Mouse (Mus musculus): Measurements from ENCODE around the gene Tulp4. TPM values are rescaled to one million over a fixed set of nuclear protein-coding genes. Genes with fewer than 3 reads are reported as not detected.

The Tulp4 gene
- polyA plus RNA-seq, 1 experiment: 56.4 TPM

DNA sequence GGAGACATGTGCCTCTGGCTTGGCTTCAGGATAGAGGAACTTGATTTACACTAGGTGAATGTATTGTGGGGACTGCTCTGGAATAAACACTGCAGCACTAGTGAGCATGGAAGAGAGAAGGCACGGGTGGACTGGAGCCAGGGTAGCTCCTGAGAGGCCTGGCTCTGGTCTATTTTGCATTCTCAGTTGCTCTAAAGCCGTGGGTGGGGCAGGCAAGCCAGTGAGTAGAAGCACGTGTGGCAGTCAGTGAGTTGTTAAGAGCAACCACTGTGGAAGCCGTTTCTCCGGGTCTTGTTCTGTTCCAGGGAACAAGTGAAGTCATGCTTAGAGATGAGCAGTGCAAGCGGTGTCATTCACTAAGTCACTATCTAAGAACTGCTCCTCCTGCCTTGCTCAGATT is 86.0 kb downstream of the Tulp4 start:
- TF ChIP-seq POLR2A (IDR thresholded peaks at IDR 0.05; ENCODE audit: insufficient read length, low read depth) (no peak), SRF (IDR thresholded peaks at IDR 0.05; ENCODE audit: control insufficient read depth, insufficient read length, low read depth) (no peak), USF1 (IDR thresholded peaks at IDR 0.05; ENCODE audit: low read depth) (no peak), CEBPB (IDR thresholded peaks at IDR 0.05; ENCODE audit: insufficient read depth, poor library complexity, severe bottlenecking) (no peak), MYOG (IDR thresholded peaks at IDR 0.05; ENCODE audit: control insufficient read depth in 1 of 3, insufficient read depth in 1 of 3, insufficient read length in 2 of 3, low read depth in 2 of 3) (no peak), REST (IDR thresholded peaks at IDR 0.05; ENCODE audit: insufficient read depth, insufficient read length) (no peak), POLR2AphosphoS2 (IDR thresholded peaks at IDR 0.05; ENCODE audit: insufficient read length, low read depth) (no peak), MYOD1 (IDR thresholded peaks at IDR 0.05; ENCODE audit: control insufficient read depth in 1 of 3, insufficient read length in 2 of 3, low read depth in 2 of 3) (no peak), TCF3 (IDR thresholded peaks at IDR 0.05; ENCODE audit: insufficient read length, low read depth) (no peak), TCF12 (IDR thresholded peaks at IDR 0.05; ENCODE audit: insufficient read depth, poor library complexity, severe bottlenecking) (no peak), E2F4 (IDR thresholded peaks at IDR 0.05; ENCODE audit: insufficient read depth) (no peak), MAX (IDR thresholded peaks at IDR 0.05; ENCODE audit: low read depth) (no peak)

DNA sequence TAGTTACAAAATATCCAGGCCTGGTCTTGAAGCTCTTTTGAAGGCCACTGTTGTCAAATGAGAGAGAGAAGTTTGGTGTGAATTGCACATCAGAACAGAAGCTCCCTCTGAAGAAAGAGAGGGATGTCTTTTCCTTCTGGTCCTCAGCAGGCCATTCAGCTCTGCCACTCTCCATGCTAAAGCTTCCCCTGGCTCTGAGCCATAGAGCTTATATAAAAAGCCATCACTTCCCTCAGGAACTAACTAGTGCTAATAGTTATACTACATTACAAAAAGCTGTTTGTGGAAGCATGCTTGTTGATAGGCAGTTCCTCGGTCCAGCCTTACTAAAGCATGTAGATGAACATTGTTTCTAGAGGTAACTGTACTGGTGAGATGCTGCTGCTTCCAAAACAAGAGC is 89.2 kb downstream of the Tulp4 start:
- Histone ChIP-seq H3K4me2 (ENCODE audit: low read depth) (no peak overlapping the region), H3K79me2 (ENCODE audit: control insufficient read depth, insufficient read depth) (no peaks in the 10 kb centered on the region), H3K27me3 (ENCODE audit: control insufficient read depth, insufficient read depth, insufficient read length) (no peaks in the 10 kb centered on the region), H3K36me3 (ENCODE audit: control insufficient read depth, insufficient read depth) (peaks cover 29% of the 10 kb centered on the region), H3K4me3 (no peak overlapping the region), H3ac (ENCODE audit: control insufficient read depth, insufficient read length) (no peak overlapping the region)
- TF ChIP-seq SRF (IDR thresholded peaks at IDR 0.05; ENCODE audit: control insufficient read depth, insufficient read length, low read depth) (no peak), CEBPB (IDR thresholded peaks at IDR 0.05; ENCODE audit: insufficient read depth, poor library complexity, severe bottlenecking) (no peak), TCF12 (IDR thresholded peaks at IDR 0.05; ENCODE audit: insufficient read depth, poor library complexity, severe bottlenecking) (no peak), POLR2A (IDR thresholded peaks at IDR 0.05; ENCODE audit: insufficient read length, low read depth) (no peak), MAX (IDR thresholded peaks at IDR 0.05; ENCODE audit: low read depth) (no peak), TCF3 (IDR thresholded peaks at IDR 0.05; ENCODE audit: insufficient read length, low read depth) (no peak), REST (IDR thresholded peaks at IDR 0.05; ENCODE audit: insufficient read depth, insufficient read length) (no peak), MYOG (IDR thresholded peaks at IDR 0.05; ENCODE audit: control insufficient read depth in 1 of 3, insufficient read depth in 1 of 3, insufficient read length in 2 of 3, low read depth in 2 of 3) (no peak), POLR2AphosphoS2 (IDR thresholded peaks at IDR 0.05; ENCODE audit: insufficient read length, low read depth) (no peak), E2F4 (IDR thresholded peaks at IDR 0.05; ENCODE audit: insufficient read depth) (no peak), USF1 (IDR thresholded peaks at IDR 0.05; ENCODE audit: low read depth) (no peak), MYOD1 (IDR thresholded peaks at IDR 0.05; ENCODE audit: control insufficient read depth in 1 of 3, insufficient read length in 2 of 3, low read depth in 2 of 3) (no peak)

More for the DNA sequence above, 86.0 kb downstream of the Tulp4 start:
- no peak overlapping the region for H3K4me3 ChIP-seq
- no peak overlapping the region for H3K4me2 ChIP-seq (ENCODE audit: low read depth)
- no peaks in the 10 kb centered on the region for H3K79me2 ChIP-seq (ENCODE audit: control insufficient read depth, insufficient read depth)
- H3K27me3 ChIP-seq (ENCODE audit: control insufficient read depth, insufficient read depth, insufficient read length): no peaks in the 10 kb centered on the region
- H3K36me3 ChIP-seq (ENCODE audit: control insufficient read depth, insufficient read depth): peaks cover 31% of the 10 kb centered on the region
- H3ac ChIP-seq (ENCODE audit: control insufficient read depth, insufficient read length): no peak overlapping the region

DNA sequence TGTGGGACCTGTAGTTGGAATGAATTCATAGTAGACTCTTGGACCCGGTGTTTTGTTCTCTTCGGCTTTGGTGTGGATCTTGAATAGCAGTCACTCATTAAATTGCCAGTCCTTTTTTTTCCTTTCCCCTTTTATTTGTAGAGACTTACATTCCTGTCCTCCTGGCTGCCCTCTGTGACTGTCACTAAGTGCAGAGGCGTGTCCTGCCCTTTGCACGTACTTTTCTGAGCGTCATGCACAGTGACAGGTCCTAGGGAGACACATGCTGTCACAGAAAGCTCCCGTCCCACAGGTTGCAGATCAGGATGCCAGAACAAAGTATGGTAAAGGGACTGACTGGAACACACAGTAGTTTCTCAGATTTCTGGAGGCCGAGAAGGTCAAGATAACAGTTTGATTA is 91.3 kb downstream of the Tulp4 start:
- Histone ChIP-seq H3K27me3 (ENCODE audit: control insufficient read depth, insufficient read depth, insufficient read length) (no peaks in the 10 kb centered on the region), H3K4me3 (no peak overlapping the region), H3K4me2 (ENCODE audit: low read depth) (no peak overlapping the region), H3ac (ENCODE audit: control insufficient read depth, insufficient read length) (no peak overlapping the region), H3K79me2 (ENCODE audit: control insufficient read depth, insufficient read depth) (no peaks in the 10 kb centered on the region), H3K36me3 (ENCODE audit: control insufficient read depth, insufficient read depth) (peaks cover 24% of the 10 kb centered on the region)
- no peak for TF ChIP-seq TCF12 (IDR thresholded peaks at IDR 0.05; ENCODE audit: insufficient read depth, poor library complexity, severe bottlenecking)
- no peak for TF ChIP-seq POLR2AphosphoS2 (IDR thresholded peaks at IDR 0.05; ENCODE audit: insufficient read length, low read depth)
- no peak for TF ChIP-seq MYOG (IDR thresholded peaks at IDR 0.05; ENCODE audit: control insufficient read depth in 1 of 3, insufficient read depth in 1 of 3, insufficient read length in 2 of 3, low read depth in 2 of 3)
- no peak for TF ChIP-seq MAX (IDR thresholded peaks at IDR 0.05; ENCODE audit: low read depth)
- TF ChIP-seq MYOD1 (IDR thresholded peaks at IDR 0.05; ENCODE audit: control insufficient read depth in 1 of 3, insufficient read length in 2 of 3, low read depth in 2 of 3): no peak
- TF ChIP-seq POLR2A (IDR thresholded peaks at IDR 0.05; ENCODE audit: insufficient read length, low read depth): no peak
- TF ChIP-seq REST (IDR thresholded peaks at IDR 0.05; ENCODE audit: insufficient read depth, insufficient read length): no peak

DNA sequence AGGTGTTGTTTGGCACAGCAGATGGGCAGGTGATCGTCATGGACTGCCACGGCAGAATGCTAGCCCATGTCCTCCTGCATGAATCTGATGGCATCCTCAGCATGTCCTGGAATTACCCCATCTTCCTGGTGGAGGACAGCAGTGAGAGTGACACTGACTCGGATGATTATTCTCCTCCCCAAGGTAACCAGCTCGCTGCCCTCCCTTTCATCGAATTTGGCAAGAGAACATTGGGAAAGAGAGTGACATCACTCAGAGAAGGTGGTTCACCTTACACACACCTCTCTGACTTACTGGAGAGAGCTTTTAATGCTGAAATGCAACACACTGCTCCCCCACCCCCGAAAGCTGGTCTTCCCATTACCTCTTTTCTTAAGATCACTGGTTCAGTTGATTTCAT is 92.4 kb downstream of the Tulp4 start:
- Histone ChIP-seq H3K36me3 (ENCODE audit: control insufficient read depth, insufficient read depth) (peaks cover 29% of the 10 kb centered on the region), H3ac (ENCODE audit: control insufficient read depth, insufficient read length) (no peak overlapping the region), H3K79me2 (ENCODE audit: control insufficient read depth, insufficient read depth) (no peaks in the 10 kb centered on the region), H3K4me3 (no peak overlapping the region), H3K4me2 (ENCODE audit: low read depth) (no peak overlapping the region), H3K27me3 (ENCODE audit: control insufficient read depth, insufficient read depth, insufficient read length) (no peaks in the 10 kb centered on the region)
- TF ChIP-seq CEBPB (IDR thresholded peaks at IDR 0.05; ENCODE audit: insufficient read depth, poor library complexity, severe bottlenecking) (no peak), MYOD1 (IDR thresholded peaks at IDR 0.05; ENCODE audit: control insufficient read depth in 1 of 3, insufficient read length in 2 of 3, low read depth in 2 of 3) (no peak), E2F4 (IDR thresholded peaks at IDR 0.05; ENCODE audit: insufficient read depth) (no peak)

DNA sequence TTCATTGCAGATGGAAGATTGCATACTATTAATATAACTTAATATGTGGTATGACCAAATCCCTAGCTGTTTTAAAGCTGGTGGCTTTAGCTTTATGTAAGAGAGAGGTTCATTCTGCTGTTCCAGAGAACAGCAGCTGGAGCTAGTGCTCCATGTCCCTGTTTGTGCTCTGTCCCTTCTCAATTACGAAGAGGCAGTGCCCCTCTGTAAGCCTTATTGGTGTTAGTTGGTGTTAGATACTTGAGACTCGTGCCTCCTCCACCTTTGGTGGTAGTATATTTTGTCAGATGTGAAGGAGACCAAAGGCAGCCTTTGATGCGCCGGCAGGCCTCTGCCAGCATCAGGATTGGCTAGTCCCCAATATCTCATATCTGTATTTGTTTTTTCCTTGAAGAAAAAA is 92.9 kb downstream of the Tulp4 start:
- no peaks in the 10 kb centered on the region for H3K27me3 ChIP-seq (ENCODE audit: control insufficient read depth, insufficient read depth, insufficient read length)
- no peaks in the 10 kb centered on the region for H3K79me2 ChIP-seq (ENCODE audit: control insufficient read depth, insufficient read depth)
- H3K4me3 ChIP-seq: no peak overlapping the region
- no peak overlapping the region for H3K4me2 ChIP-seq (ENCODE audit: low read depth)
- H3ac ChIP-seq (ENCODE audit: control insufficient read depth, insufficient read length): no peak overlapping the region
- TF ChIP-seq CEBPB (IDR thresholded peaks at IDR 0.05; ENCODE audit: insufficient read depth, poor library complexity, severe bottlenecking) (no peak), MYOG (IDR thresholded peaks at IDR 0.05; ENCODE audit: control insufficient read depth in 1 of 3, insufficient read depth in 1 of 3, insufficient read length in 2 of 3, low read depth in 2 of 3) (no peak)
- peaks cover 34% of the 10 kb centered on the region for H3K36me3 ChIP-seq (ENCODE audit: control insufficient read depth, insufficient read depth)

Measured in myocyte (in vitro differentiated cells).